Mouse (Mus musculus) stomach, postnatal 0 days (tissue): Measurements from ENCODE around the gene Gm45713.

Experiments used
- CTCF ChIP-seq: IDR thresholded peaks from 2 replicates; pipeline ENCODE4 v1.5.1; 2016; ENCODE audit warnings: antibody characterized with exemption, low read depth, mild to moderate bottlenecking, moderate library complexity
- EP300 ChIP-seq: optimal IDR thresholded peaks from 2 replicates; pipeline ENCODE3; 2016; ENCODE audit warnings: antibody characterized with exemption

DNA sequence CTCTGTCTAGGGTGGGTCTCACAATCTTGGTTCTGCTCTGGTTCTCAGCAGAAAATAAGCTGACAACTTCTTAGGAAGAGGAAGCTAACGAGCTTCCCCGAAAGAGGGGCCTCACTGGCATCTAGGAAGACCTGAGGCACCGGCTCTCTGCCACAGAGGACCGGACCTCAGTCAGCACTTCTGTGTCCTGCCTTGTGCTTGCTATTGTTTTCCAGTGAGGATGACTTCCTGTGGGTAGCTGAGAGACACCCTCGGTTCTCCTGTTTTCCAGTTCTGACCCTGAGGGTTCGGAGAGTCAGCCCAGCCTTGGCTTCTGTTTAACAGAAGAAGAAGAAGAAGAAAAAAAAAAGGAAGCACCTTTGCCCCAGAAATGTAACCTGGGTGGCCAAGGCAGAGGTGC is 38.6 kb downstream of the Gm45713 start:
- no peak for TF ChIP-seq CTCF
- TF ChIP-seq EP300: no peak
